Mouse (Mus musculus): ENCODE data around the gene Kpna1. TPM values are rescaled to one million over a fixed set of nuclear protein-coding genes. Genes with fewer than 3 reads are reported as not detected.
A peak's percentile ranks its signal among the peaks of the same experiment; 100 is the strongest.
"Not testable (repeated sequence)": the region's sequence is repeated elsewhere in the genome, so short reads cannot be mapped to it uniquely, and the experiment has no call there.

Kpna1 gene
- polyA plus RNA-seq, 3 experiments from 2014 or later, result 39.8 to 41.2 (median 40.9) TPM

- ATAC-seq, result no peak
These were observed 13.8 kb downstream of the Kpna1 start for GRCm38 (mm10) chr16:35992391-35992790.

GRCm38 (mm10) chr16:35993316-35993715 is 14.8 kb downstream of the Kpna1 start:
- no peak for ATAC-seq

- not testable (repeated sequence) for ATAC-seq
These were observed 20.3 kb downstream of the Kpna1 start for GRCm38 (mm10) chr16:35998852-35999251.

- peak; percentile 52 for ATAC-seq
These were observed 29.8 kb downstream of the Kpna1 start for GRCm38 (mm10) chr16:36008396-36008795.

- ATAC-seq, result no peak
These were observed 37.8 kb downstream of the Kpna1 start for GRCm38 (mm10) chr16:36016335-36016734.

- not testable (repeated sequence) for ATAC-seq
These were observed 49.6 kb downstream of the Kpna1 start for GRCm38 (mm10) chr16:36028120-36028519.

GRCm38 (mm10) chr16:36040640-36041624 is 62.4 kb downstream of the Kpna1 start, which contains the start of gene Wdr5b:
Gene Wdr5b, plus strand, starts transcription at chr16:36041190.
- ATAC-seq, result peak; percentile 97

GRCm38 (mm10) chr16:36041625-36042020 is 63.1 kb downstream of the Kpna1 start:
- ATAC-seq, result no peak

- no peak for ATAC-seq
These were observed 64.5 kb downstream of the Kpna1 start for GRCm38 (mm10) chr16:36043073-36043472.

- ATAC-seq, result no peak
These were observed 65.4 kb downstream of the Kpna1 start for GRCm38 (mm10) chr16:36043964-36044363.

- no peak for ATAC-seq
These were observed 69.0 kb downstream of the Kpna1 start for GRCm38 (mm10) chr16:36047538-36047937.

- no peak for ATAC-seq
These were observed 72.9 kb downstream of the Kpna1 start for GRCm38 (mm10) chr16:36051491-36051890.

GRCm38 (mm10) chr16:36053524-36054275 is 75.2 kb downstream of the Kpna1 start:
- ATAC-seq, result no peak

GRCm38 (mm10) chr16:36054920-36055319 is 76.4 kb downstream of the Kpna1 start:
- no peak for ATAC-seq

GRCm38 (mm10) chr16:36056416-36056815 is 77.9 kb downstream of the Kpna1 start:
- ATAC-seq, result no peak

- ATAC-seq, result no peak
These were observed 79.5 kb downstream of the Kpna1 start for GRCm38 (mm10) chr16:36057933-36058475.

GRCm38 (mm10) chr16:36062534-36062933 is 84.0 kb downstream of the Kpna1 start:
- ATAC-seq, result not testable (repeated sequence)

- no peak for ATAC-seq
These were observed 84.8 kb downstream of the Kpna1 start for GRCm38 (mm10) chr16:36063315-36063714.

- no peak for ATAC-seq
These were observed 86.4 kb downstream of the Kpna1 start for GRCm38 (mm10) chr16:36064904-36065303.

- no peak for ATAC-seq
These were observed 89.1 kb downstream of the Kpna1 start for GRCm38 (mm10) chr16:36067694-36068093.

GRCm38 (mm10) chr16:36068356-36068755 is 89.8 kb downstream of the Kpna1 start:
- no peak for ATAC-seq

- ATAC-seq, result no peak
These were observed 91.4 kb downstream of the Kpna1 start for GRCm38 (mm10) chr16:36069819-36070575.

Measured in inflammation-experienced regulatory T-cells, adult 6 months (primary cell).